Mouse (Mus musculus) adrenal gland, adult (tissue): Measurements from ENCODE around the gene Anapc10.
"Not testable (repeated sequence)": the region's sequence is repeated elsewhere in the genome, so short reads cannot be mapped to it uniquely, and the experiment has no call there.

Experiments used
- DNase-seq, 2 experiments: peaks; one replicate each; pipeline ENCODE4 v3.0.0; 2022 to 2023; ENCODE audit warnings: low spot score in 1 of 2; ENCODE audit not compliant: inconsistent age in 2 of 2

Gene Anapc10

DNA sequence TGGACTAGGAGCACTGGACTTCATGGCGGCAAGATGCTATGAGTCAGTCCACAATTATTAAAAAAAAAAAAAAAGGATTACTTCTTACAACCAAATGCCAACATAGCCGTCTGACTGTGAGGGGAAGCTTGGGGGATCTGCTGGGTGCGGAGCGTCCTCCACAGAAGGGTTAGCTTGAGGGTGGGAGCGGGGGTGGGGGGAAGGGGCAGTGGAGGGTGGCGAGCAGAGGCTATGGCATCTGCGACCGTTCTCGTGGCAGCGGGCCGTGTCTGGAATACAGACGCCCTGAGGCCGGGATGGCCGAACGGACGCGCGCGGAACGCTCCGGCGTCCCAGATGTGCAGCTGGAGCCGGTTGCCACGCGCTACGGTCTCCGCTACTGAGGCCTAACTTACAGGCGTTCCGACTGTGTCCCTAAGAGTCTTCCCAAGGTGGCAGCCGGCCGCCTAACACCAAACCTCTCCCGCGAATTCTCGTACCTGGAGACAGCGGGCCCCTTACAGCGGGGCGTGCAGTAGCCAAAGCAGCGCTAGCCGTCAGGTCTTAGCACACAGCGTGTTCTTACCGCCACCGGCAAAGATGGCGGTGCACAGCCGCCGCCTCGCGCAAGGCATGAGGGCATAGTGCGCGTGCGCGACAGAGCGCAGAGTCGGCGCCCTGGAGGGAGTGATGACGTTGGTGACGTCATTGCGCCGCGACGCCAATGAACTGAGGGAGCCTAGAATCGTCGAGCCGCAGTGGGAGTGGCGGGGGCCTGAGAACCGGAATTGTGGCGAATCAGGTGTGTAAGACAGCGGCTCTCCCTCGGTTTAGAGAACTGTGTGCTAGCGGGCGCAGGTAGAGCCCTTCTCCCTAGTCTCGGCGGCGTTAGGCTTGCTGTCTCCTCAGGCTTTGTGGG, at the start of gene Anapc10, which contains the start of gene Abce1:
Anapc10 (plus strand) TSS at position 757 of the 898 bp plus-strand sequence.
Abce1 (minus strand) TSS at position 677 of the 898 bp plus-strand sequence.
- peak; percentile 98 to 99 for DNase-seq

DNA sequence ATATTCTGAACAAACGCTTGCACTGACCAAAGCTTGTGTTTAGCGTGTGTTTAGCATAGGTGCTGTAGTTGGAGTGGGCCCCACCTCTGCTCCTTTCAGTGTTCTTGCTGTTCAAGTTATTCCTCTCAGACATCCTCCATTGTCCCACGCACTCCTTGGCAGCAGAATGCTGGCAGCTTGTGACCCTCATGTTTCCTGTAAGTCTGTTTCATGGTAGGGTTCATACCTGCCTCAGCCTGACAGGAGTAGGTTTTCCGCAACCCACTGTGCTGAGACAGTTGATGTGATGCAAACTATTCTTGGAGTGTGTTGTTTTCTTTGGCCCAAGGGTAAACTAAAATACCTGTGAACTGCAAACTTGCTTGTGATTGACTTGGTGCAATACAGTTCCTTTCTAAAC, 35.2 kb upstream of the Anapc10 start:
- DNase-seq = no peak

GRCm38 (mm10) chr8:79679005-79679404, 32.6 kb upstream of the Anapc10 start:
- DNase-seq = no peak

DNA sequence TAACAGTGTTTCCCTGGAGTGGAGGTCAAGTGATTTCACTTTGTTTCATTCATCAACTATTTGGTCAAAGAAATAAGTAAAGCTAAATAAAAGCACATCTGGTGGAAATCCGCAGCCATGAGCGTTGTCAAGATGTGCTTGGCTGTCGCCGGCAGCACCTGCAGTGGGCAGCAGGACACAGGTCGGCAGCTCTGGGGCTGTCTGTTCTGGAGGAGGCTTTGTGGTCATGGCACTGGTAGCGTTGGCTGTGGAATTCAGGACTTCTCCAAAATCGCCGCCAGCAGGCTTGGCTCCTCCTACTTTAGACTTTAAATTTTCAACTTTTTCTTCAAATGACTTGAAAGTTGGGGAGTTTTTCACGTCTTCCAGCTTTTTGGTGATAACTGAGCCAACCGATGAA, 31.5 kb upstream of the Anapc10 start:
- DNase-seq = not testable (repeated sequence)

DNA sequence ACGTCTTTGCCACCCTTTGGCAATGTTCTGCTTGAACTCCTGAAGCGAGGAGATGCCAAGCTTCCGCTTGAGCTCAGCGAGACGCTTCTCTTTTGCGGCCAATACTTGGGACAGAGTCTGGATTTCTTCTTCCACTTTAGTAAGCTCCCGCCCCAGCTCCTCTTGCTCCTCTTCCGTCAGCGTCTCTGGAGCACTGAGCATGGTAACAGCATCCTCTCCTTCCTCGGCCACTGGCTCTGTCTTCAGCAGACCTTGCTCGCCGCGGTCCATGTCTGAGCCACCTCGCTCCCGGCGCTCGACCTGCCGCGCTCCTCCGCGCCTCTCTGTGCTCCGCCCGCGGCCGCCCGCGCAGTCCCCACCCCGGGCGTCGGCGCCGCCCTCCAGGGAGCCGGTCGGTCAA, 31.1 kb upstream of the Anapc10 start:
- peak; percentile 39 to 78 for DNase-seq

DNA sequence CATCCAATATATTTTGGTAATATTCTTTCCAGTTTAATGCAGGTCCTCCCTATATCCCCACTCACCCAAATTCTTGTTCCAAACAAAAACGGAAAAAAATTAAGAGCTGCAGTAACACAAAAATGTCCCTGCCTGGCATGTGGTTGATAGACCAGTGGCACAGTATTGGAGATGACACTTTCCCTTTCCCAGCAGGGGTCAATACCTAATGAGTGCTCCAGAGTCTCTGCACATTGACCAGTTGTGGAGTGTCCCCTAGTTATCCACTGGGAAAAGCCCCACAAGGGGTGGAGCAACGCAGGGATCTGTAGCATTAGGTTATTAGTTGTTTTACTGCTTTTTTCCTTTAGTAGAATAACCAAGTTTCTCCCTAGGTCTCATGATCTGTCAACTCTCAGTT, 30.7 kb upstream of the Anapc10 start:
- DNase-seq = no peak

DNA sequence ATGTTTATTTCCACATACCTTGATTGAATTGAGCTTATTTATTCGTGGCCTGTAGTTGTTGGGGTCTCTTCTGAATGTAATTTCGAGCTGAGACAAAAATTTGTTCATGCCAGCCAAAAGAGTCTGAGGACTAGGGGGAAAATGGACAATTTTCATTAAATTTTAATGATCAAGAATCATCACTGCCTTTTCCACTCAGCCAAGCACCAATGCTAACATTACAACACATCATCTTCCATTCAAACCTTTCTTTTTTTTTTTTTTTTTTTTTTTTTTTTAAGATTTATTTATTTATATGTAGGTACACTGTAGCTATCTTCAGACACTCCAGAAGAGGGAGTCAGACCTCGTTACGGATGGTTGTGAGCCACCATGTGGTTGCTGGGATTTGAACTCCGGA, 25.7 kb upstream of the Anapc10 start:
- DNase-seq = not testable (repeated sequence)

- peak; percentile 37 to 76 for DNase-seq
Observed at GRCm38 (mm10) chr8:79692531-79692930, 19.1 kb upstream of the Anapc10 start.

GRCm38 (mm10) chr8:79706687-79707086, 4.9 kb upstream of the Anapc10 start:
- no peak for DNase-seq

GRCm38 (mm10) chr8:79712676-79713075, 1.1 kb downstream of the Anapc10 start:
- DNase-seq = peak in 1 of 2 experiments; percentile 27

DNA sequence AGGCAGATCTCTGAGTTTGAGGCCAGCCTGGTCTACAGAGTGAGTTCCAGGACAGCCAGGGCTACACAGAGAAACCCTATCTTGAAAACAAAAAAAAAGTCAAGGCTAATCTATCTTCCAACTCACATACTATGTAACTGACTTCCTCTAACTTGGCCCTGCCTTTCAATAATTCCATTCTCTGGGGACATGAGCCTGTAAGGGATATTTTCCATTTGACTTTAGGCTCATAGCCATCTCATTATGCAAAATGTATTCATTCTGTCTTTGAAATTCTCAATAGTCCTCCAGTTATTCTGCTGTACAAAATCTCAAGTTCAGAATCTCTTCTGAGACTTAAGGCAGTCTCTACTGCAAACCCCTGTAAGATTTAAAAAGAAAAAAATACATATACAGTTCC, 9.9 kb downstream of the Anapc10 start:
- no peak for DNase-seq

GRCm38 (mm10) chr8:79723308-79723707, 11.7 kb downstream of the Anapc10 start:
- DNase-seq = no peak

DNA sequence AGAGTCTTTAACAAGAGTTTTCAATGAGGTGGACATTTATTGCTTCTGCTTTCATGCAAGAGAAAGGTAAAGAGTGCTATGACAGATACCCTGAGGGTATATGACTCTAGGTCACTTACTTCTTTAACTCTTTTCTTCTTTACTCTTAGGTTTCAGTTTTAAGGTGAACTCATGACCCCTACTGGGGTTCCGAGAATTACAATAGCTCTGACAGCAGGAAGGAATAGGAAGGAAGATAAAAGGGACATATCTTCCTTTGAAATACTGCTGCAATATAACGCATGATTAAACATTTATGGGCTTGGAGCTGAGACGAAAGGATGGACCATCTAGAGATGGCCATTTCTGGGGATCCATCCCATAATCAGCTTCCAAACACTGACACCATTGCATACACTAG, 13.0 kb downstream of the Anapc10 start:
- DNase-seq = no peak

- no peak for DNase-seq
Observed at GRCm38 (mm10) chr8:79727900-79728299, 16.3 kb downstream of the Anapc10 start.

- DNase-seq = peak in 1 of 2 experiments; percentile 76
Observed at GRCm38 (mm10) chr8:79734304-79734703, 22.7 kb downstream of the Anapc10 start.

- DNase-seq = no peak
Observed at GRCm38 (mm10) chr8:79748171-79748570, 36.6 kb downstream of the Anapc10 start.

GRCm38 (mm10) chr8:79748591-79748990, 37.0 kb downstream of the Anapc10 start:
- DNase-seq = no peak

GRCm38 (mm10) chr8:79750305-79750704, 38.7 kb downstream of the Anapc10 start:
- no peak for DNase-seq

- not testable (repeated sequence) for DNase-seq
Observed at GRCm38 (mm10) chr8:79794873-79795272, 83.3 kb downstream of the Anapc10 start.

- no peak for DNase-seq
Observed at GRCm38 (mm10) chr8:79796690-79797089, 85.1 kb downstream of the Anapc10 start.

GRCm38 (mm10) chr8:79804499-79804898, 92.9 kb downstream of the Anapc10 start:
- DNase-seq = no peak

DNA sequence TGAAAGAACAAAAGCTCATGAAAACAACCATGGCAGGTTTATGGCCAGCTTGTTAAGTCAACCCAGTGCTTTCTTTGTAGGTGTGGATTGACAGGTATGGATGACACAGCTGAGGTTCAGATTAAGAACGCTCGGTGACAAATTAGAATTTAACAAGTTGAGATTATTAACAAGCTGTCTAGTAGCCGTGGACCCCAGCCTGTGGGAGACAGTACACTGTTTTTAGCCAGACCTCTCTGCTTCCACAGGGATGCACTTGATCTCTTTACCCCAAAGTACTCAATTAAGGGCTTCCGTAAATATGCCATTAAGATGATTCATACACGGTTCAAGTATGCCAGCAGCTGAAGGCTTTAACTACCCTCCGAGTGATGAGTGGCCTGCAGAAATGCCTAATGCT, 95.4 kb downstream of the Anapc10 start:
- no peak for DNase-seq

DNA sequence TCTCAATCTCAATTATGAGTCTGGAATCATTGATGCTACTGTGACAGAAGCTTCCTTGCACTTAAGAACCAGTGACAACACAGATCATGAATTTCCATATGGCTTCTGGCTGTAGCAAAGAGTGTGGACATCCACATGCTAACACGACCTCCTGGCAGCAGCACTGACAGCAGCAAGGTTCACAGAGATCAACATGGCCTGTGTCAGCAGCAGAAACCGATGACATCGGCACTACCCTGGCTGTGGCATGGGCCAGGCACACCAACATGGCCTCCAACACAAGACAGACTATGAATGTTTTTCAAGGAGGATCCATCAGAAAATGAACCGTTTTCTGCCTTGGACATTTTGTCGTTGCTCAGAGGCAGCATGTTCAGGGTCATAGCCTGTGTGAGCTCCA, 114.9 kb downstream of the Anapc10 start:
- DNase-seq = no peak
